Mouse (Mus musculus) C2C12 (cell line): ENCODE measurements around the gene Bicd2. TPM values are rescaled to one million over a fixed set of nuclear protein-coding genes. Genes with fewer than 3 reads are reported as not detected.

Experiments used
- H3K27me3 ChIP-seq: one replicate; pipeline ENCODE4 v1.6.1; 2011; ENCODE audit not compliant: control insufficient read depth, insufficient read depth, insufficient read length
- H3K36me3 ChIP-seq: one replicate; pipeline ENCODE4 v1.6.1; 2011; ENCODE audit not compliant: control insufficient read depth, insufficient read depth
- H3K4me3 ChIP-seq: one replicate; pipeline ENCODE4 v1.5.1; 2011; ENCODE audit warnings: mild to moderate bottlenecking, control low read depth; ENCODE audit not compliant: poor library complexity, insufficient read depth, severe bottlenecking
- H3K79me2 ChIP-seq: one replicate; pipeline ENCODE4 v1.6.1; 2011; ENCODE audit not compliant: control insufficient read depth, insufficient read depth
- H3K79me3 ChIP-seq: one replicate; pipeline ENCODE4 v1.6.1; 2011; ENCODE audit warnings: low read depth, control low read depth
- H3ac ChIP-seq: one replicate; pipeline ENCODE3; 2011; ENCODE audit warnings: low read depth; ENCODE audit not compliant: control insufficient read depth, insufficient read length
- CEBPB ChIP-seq: IDR thresholded peaks from one replicate; pipeline ENCODE4 v1.6.1; 2011; ENCODE audit warnings: low read depth, mild to moderate bottlenecking, control low read depth, moderate library complexity
- CTCF ChIP-seq: IDR thresholded peaks from one replicate; pipeline ENCODE4 v1.5.1; 2011; ENCODE audit not compliant: control insufficient read depth, insufficient read depth, insufficient read length
- FOSL1 ChIP-seq: IDR thresholded peaks from one replicate; pipeline ENCODE4 v1.8.0; 2011; ENCODE audit warnings: mild to moderate bottlenecking, low read length; ENCODE audit not compliant: poor library complexity, insufficient read depth, severe bottlenecking
- MAX ChIP-seq: IDR thresholded peaks from one replicate; pipeline ENCODE4 v1.6.1; 2011; ENCODE audit warnings: mild to moderate bottlenecking, control low read depth
- MYOD1 ChIP-seq: IDR thresholded peaks from one replicate; pipeline ENCODE4 v1.6.1; 2011; ENCODE audit warnings: low read depth; ENCODE audit not compliant: control insufficient read depth, insufficient read length
- MYOG ChIP-seq: IDR thresholded peaks from one replicate; pipeline ENCODE4 v1.6.1; 2011; ENCODE audit not compliant: control insufficient read depth, insufficient read length; ENCODE audit errors: extremely low read depth
- USF1 ChIP-seq: IDR thresholded peaks from one replicate; pipeline ENCODE4 v1.6.1; 2011; ENCODE audit warnings: low read depth, mild to moderate bottlenecking, control low read depth, moderate library complexity
- polyA plus RNA-seq: library from polyadenylated mRNA; unstranded; fragments of >200 nt; fragmentation: generic; extraction: Trizol; gene quantifications from one replicate; pipeline ENCODE4 v1.2.1, GENCODE M21; 2012; ENCODE audit warnings: missing spikeins

Gene Bicd2
- polyA plus RNA-seq, 1 experiment: 42.9 TPM

GRCm38 (mm10) chr13:49396798-49397197, 55.4 kb downstream of the Bicd2 start:
- Histone ChIP-seq H3K79me3 (no peaks in the 10 kb centered on the region), H3K79me2 (no peaks in the 10 kb centered on the region), H3K4me3 (no peak overlapping the region), H3K27me3 (no peaks in the 10 kb centered on the region), H3ac (no peak overlapping the region), H3K36me3 (no peaks in the 10 kb centered on the region)
- TF ChIP-seq CEBPB: no peak
- TF ChIP-seq CTCF: no peak
- no peak for TF ChIP-seq MYOG
- TF ChIP-seq FOSL1: no peak
- TF ChIP-seq MAX: no peak
- no peak for TF ChIP-seq USF1
- no peak for TF ChIP-seq MYOD1

- Histone ChIP-seq H3K27me3 (no peaks in the 10 kb centered on the region), H3K4me3 (no peak overlapping the region), H3ac (no peak overlapping the region), H3K36me3 (no peaks in the 10 kb centered on the region), H3K79me2 (no peaks in the 10 kb centered on the region), H3K79me3 (no peaks in the 10 kb centered on the region)
- TF ChIP-seq CTCF: no peak
- no peak for TF ChIP-seq MAX
- no peak for TF ChIP-seq MYOD1
- no peak for TF ChIP-seq CEBPB
- no peak for TF ChIP-seq FOSL1
- TF ChIP-seq MYOG: no peak
- TF ChIP-seq USF1: no peak
Observed at GRCm38 (mm10) chr13:49398191-49398590, 56.8 kb downstream of the Bicd2 start.

- no peaks in the 10 kb centered on the region for H3K27me3 ChIP-seq
- no peak for TF ChIP-seq FOSL1
- peak; percentile 12 for TF ChIP-seq CTCF
Observed at GRCm38 (mm10) chr13:49400139-49400538, 58.8 kb downstream of the Bicd2 start.

GRCm38 (mm10) chr13:49402628-49403027, 61.2 kb downstream of the Bicd2 start:
- TF ChIP-seq CEBPB: peak; percentile 48
- TF ChIP-seq CTCF: no peak
- H3K27me3 ChIP-seq: no peaks in the 10 kb centered on the region
- no peak overlapping the region for H3ac ChIP-seq
- H3K79me3 ChIP-seq: no peaks in the 10 kb centered on the region
- no peaks in the 10 kb centered on the region for H3K79me2 ChIP-seq
- no peak overlapping the region for H3K4me3 ChIP-seq
- H3K36me3 ChIP-seq: no peaks in the 10 kb centered on the region

More at GRCm38 (mm10) chr13:49400139-49400538, 58.8 kb downstream of the Bicd2 start:
- H3K4me3 ChIP-seq: no peak overlapping the region
- no peaks in the 10 kb centered on the region for H3K79me3 ChIP-seq
- H3K79me2 ChIP-seq: no peaks in the 10 kb centered on the region
- H3ac ChIP-seq: no peak overlapping the region
- no peaks in the 10 kb centered on the region for H3K36me3 ChIP-seq

GRCm38 (mm10) chr13:49407795-49408194, 66.4 kb downstream of the Bicd2 start:
- Histone ChIP-seq H3ac (no peak overlapping the region), H3K27me3 (peaks cover 7% of the 10 kb centered on the region), H3K4me3 (no peak overlapping the region), H3K36me3 (no peaks in the 10 kb centered on the region), H3K79me3 (no peaks in the 10 kb centered on the region), H3K79me2 (no peaks in the 10 kb centered on the region)
- TF ChIP-seq MYOD1 (no peak), CEBPB (no peak), FOSL1 (no peak), MAX (no peak), MYOG (no peak), CTCF (no peak), USF1 (no peak)

- Histone ChIP-seq H3K4me3 (peak within 1 kb of the TSS; percentile 80), H3K79me2 (peaks cover 57% of the 10 kb centered on the region), H3K27me3 (no peaks in the 10 kb centered on the region), H3ac (peak within 1 kb of the TSS; percentile 79), H3K79me3 (peaks cover 46% of the 10 kb centered on the region), H3K36me3 (no peaks in the 10 kb centered on the region)
- no peak for TF ChIP-seq MYOD1
- TF ChIP-seq FOSL1: peak; percentile 25
- TF ChIP-seq CEBPB: peak; percentile 13
- no peak for TF ChIP-seq MYOG
- peak; percentile 75 for TF ChIP-seq MAX
Observed at GRCm38 (mm10) chr13:49420754-49421605, 79.6 kb downstream of the Bicd2 start, which contains the start of gene Ippk. Gene Ippk (plus strand): TSS chr13:49421249.
